Comparison of ENCODE assay signal across 13 mouse cellular contexts in genomic region chr8:87311282-87311681, GRCm38 (mm10).
DNase-seq lines count a peak whose midpoint lies in the region; ATAC-seq and TF ChIP-seq lines count a peak whose summit lies in the region.
"Had no signal": no experiment of that assay in that cellular context is flagged by ENCODE, and none has a peak within 500 bp of the region (broad histone marks: within the 10 kb centered on the region; RNA-seq: fewer than 3 reads in every experiment).

No protein-coding gene starts in this region.

- ATAC-seq in lung, postnatal 0 days = no peak
- no peak for ATAC-seq in heart, embryonic 12.5 days (ENCODE audit: insufficient number of reproducible peaks, low FRiP score)

- TF ChIP-seq CTCF in lung, postnatal 0 days (IDR thresholded peaks at IDR 0.05) = no peak
- TF ChIP-seq CTCF in lung, adult 2 months (IDR thresholded peaks at IDR 0.05; ENCODE audit: insufficient read depth, low read length) = no peak

- H3K36me3 ChIP-seq in lung, postnatal 0 days (ENCODE audit: insufficient read depth, low read length) = no peaks in the 10 kb centered on the region
- no peaks in the 10 kb centered on the region for H3K36me3 ChIP-seq in heart, embryonic 12.5 days
- H3K36me3 ChIP-seq: neural tube, embryonic 15.5 days had no signal

- 51% methylated on average over 7 of the region's 7 CpGs for WGBS in lung, postnatal 0 days
- WGBS in lung, adult 2 months = 49% methylated on average over 7 of the region's 7 CpGs
- WGBS in heart, embryonic 12.5 days = 78% methylated on average over 7 of the region's 7 CpGs

- H3K4me1 ChIP-seq in lung, postnatal 0 days (ENCODE audit: insufficient read depth, low read depth, low read length) = no peaks in the 10 kb centered on the region
- no peaks in the 10 kb centered on the region for H3K4me1 ChIP-seq in lung, adult 2 months (ENCODE audit: control insufficient read depth, insufficient read depth, low read length)
- H3K4me1 ChIP-seq in heart, embryonic 12.5 days (replicated peaks) = no peaks in the 10 kb centered on the region

- no peak overlapping the region for H3K4me3 ChIP-seq in lung, postnatal 0 days (ENCODE audit: low read depth, low read length)
- no peak overlapping the region for H3K4me3 ChIP-seq in lung, adult 2 months (replicated peaks; ENCODE audit: extremely low read depth, low read depth, low read length)
- H3K4me3 ChIP-seq in heart, embryonic 12.5 days = no peak overlapping the region
- H3K4me3 ChIP-seq: layer of hippocampus, adult 2 months; neural tube, embryonic 15.5 days had no signal

- no peaks in the 10 kb centered on the region for H3K27me3 ChIP-seq in lung, postnatal 0 days (replicated peaks; ENCODE audit: insufficient read depth, low read length)
- no peaks in the 10 kb centered on the region for H3K27me3 ChIP-seq in heart, embryonic 12.5 days (replicated peaks)
- H3K27me3 ChIP-seq: neural tube, embryonic 15.5 days had no signal

- no peak overlapping the region for H3K27ac ChIP-seq in lung, postnatal 0 days (ENCODE audit: low read length)
- no peak overlapping the region for H3K27ac ChIP-seq in heart, embryonic 12.5 days (ENCODE audit: poor library complexity, severe bottlenecking)
- H3K27ac ChIP-seq: layer of hippocampus, adult 2 months; neural tube, embryonic 15.5 days had no signal

- no peak overlapping the region for H3K9ac ChIP-seq in lung, postnatal 0 days (replicated peaks; ENCODE audit: low read depth)
- no peak overlapping the region for H3K9ac ChIP-seq in heart, embryonic 12.5 days
- H3K9ac ChIP-seq: neural tube, embryonic 15.5 days had no signal

- no peak overlapping the region for H3K4me2 ChIP-seq in lung, postnatal 0 days (replicated peaks; ENCODE audit: low read depth, low read length)
- no peak overlapping the region for H3K4me2 ChIP-seq in heart, embryonic 12.5 days
- H3K4me2 ChIP-seq: liver, embryonic 11.5 days; neural tube, embryonic 15.5 days had no signal

- TF ChIP-seq POLR2A in lung, adult 2 months (IDR thresholded peaks at IDR 0.05; ENCODE audit: borderline replicate concordance, extremely low read depth, low read depth, low read length) = no peak

- peak; percentile 29 for DNase-seq in gastrocnemius, postnatal 10 days
- DNase-seq in gastrocnemius, adult 18-20 months (ENCODE audit: low spot score) = no peak
- peak; percentile 10 for DNase-seq in lung, postnatal 0 days (ENCODE audit: low spot score)
- DNase-seq in lung, adult 2 months = no peak
- DNase-seq in Muller cell, postnatal 12 days (ENCODE audit: inconsistent ontology term) = peak; percentile 42
- DNase-seq in adrenal gland, postnatal 25 days = peak; percentile 36
- DNase-seq: heart, postnatal 36 days; kidney, adult 8-10 months; spleen, adult 18-20 months had no signal

- no peaks in the 10 kb centered on the region for H3K9me3 ChIP-seq in lung, postnatal 0 days (ENCODE audit: low read length)
- H3K9me3 ChIP-seq in heart, embryonic 12.5 days (replicated peaks) = no peaks in the 10 kb centered on the region; the same call in 1 of the 2 replicates
- H3K9me3 ChIP-seq: neural tube, embryonic 15.5 days had no signal

- no peak for TF ChIP-seq EP300 in lung, postnatal 0 days (IDR thresholded peaks at IDR 0.05)

Comparison
In these comparisons a context has a peak if more than half of its experiments do, and no peak if none do; other contexts are left out.
1. DNase-seq: peak in gastrocnemius, postnatal 10 days (single experiment), lung, postnatal 0 days (single experiment), Muller cell, postnatal 12 days (single experiment) and adrenal gland, postnatal 25 days (single experiment); none in gastrocnemius, adult 18-20 months (single experiment) and lung, adult 2 months (single experiment).